Mouse (Mus musculus) hindbrain, embryonic 14.5 days (tissue): ENCODE results near the gene Ppard. TPM values are rescaled to one million over a fixed set of nuclear protein-coding genes. Genes with fewer than 3 reads are reported as not detected.

Experiments used
- ATAC-seq: fragments of 200-750 bp; cut with Nextera tagmentation; 2 replicates; pipeline ENCODE4 v1.8.0; 2017; ENCODE audit warnings: moderate number of reproducible peaks, mild to moderate bottlenecking, moderate TSS enrichment, moderate library complexity; ENCODE audit not compliant: low FRiP score
- DNase-seq: peaks from one replicate; pipeline ENCODE4 v3.0.0-alpha.2; 2015; ENCODE audit warnings: low spot score
- H3K27ac ChIP-seq: fragments of 300-500 bp; sonication (generic); 2 replicates; pipeline ENCODE4 v1.5.1; 2014; ENCODE audit warnings: mild to moderate bottlenecking, moderate library complexity
- H3K27me3 ChIP-seq: fragments of 300-500 bp; sonication (generic); 2 replicates; pipeline ENCODE4 v1.6.1; 2014; ENCODE audit warnings: mild to moderate bottlenecking, low read length, mixed read lengths; ENCODE audit not compliant: control insufficient read depth, insufficient read depth
- H3K36me3 ChIP-seq: fragments of 300-500 bp; sonication (generic); replicated peaks from 2 replicates; pipeline ENCODE4 v1.6.1; 2014; ENCODE audit not compliant: control insufficient read depth, insufficient read depth
- H3K4me1 ChIP-seq: fragments of 300-500 bp; sonication (generic); replicated peaks from 2 replicates; pipeline ENCODE4 v1.6.1; 2014; ENCODE audit warnings: antibody characterized with exemption, low read length, mixed read lengths; ENCODE audit not compliant: control insufficient read depth, insufficient read depth
- H3K4me2 ChIP-seq: fragments of 300-500 bp; sonication (generic); replicated peaks from 2 replicates; pipeline ENCODE4 v1.6.1; 2014; ENCODE audit warnings: mild to moderate bottlenecking, moderate library complexity
- H3K4me3 ChIP-seq: fragments of 300-500 bp; sonication (generic); replicated peaks from 2 replicates; pipeline ENCODE4 v1.5.1; 2014; ENCODE audit warnings: mild to moderate bottlenecking, low read length
- H3K9ac ChIP-seq: fragments of 300-500 bp; sonication (generic); 2 replicates; pipeline ENCODE4 v1.6.1; 2014
- H3K9me3 ChIP-seq: fragments of 300-500 bp; sonication (generic); 2 replicates; pipeline ENCODE4 v1.6.1; 2016; ENCODE audit warnings: low read length; ENCODE audit not compliant: control insufficient read depth
- WGBS: fragments of 180-500 bp; shearing (Covaris S2); extraction: QIAGEN DNeasy Blood & Tissue Kit; methylation state at CpG from one replicate; pipeline ENCODE4 v1.1.7; 2014; 5-methylcytosine and 5-hydroxymethylcytosine counted together
- polyA plus RNA-seq: library from polyadenylated mRNA; unstranded; fragments of >200 nt; fragmentation: Nextera tagmentation; extraction: Ambion mirVana; gene quantifications from 2 replicates; pipeline ENCODE4 v1.2.1, GENCODE M21; 2014

The Ppard gene
- polyA plus RNA-seq, 1 experiment from 2014 or later: 1.6 TPM

- Histone ChIP-seq H3K4me3 (no peak overlapping the region), H3K27me3 (no peaks in the 10 kb centered on the region), H3K9me3 (no peaks in the 10 kb centered on the region), H3K36me3 (no peaks in the 10 kb centered on the region), H3K9ac (no peak overlapping the region), H3K27ac (no peak overlapping the region), H3K4me2 (no peak overlapping the region), H3K4me1 (peaks cover 8% of the 10 kb centered on the region; the same call in 1 of the 2 replicates)
- no peak for DNase-seq
- whole genome bisulfite sequencing: 92% methylated on average over 7 of the region's 7 CpGs
- ATAC-seq: no peak
These were observed 49.5 kb downstream of the Ppard start for GRCm38 (mm10) chr17:28281866-28282441.

GRCm38 (mm10) chr17:28283199-28283598 is 50.7 kb downstream of the Ppard start:
- no peak overlapping the region for H3K27ac ChIP-seq
- no peaks in the 10 kb centered on the region for H3K36me3 ChIP-seq
- H3K4me1 ChIP-seq: peaks cover 8% of the 10 kb centered on the region; the same call in 1 of the 2 replicates
- WGBS: 92% methylated on average over 10 of the region's 10 CpGs
- no peak overlapping the region for H3K4me3 ChIP-seq
- H3K27me3 ChIP-seq: no peaks in the 10 kb centered on the region
- ATAC-seq (no peak), DNase-seq (no peak)
- H3K4me2 ChIP-seq: no peak overlapping the region
- no peaks in the 10 kb centered on the region for H3K9me3 ChIP-seq
- no peak overlapping the region for H3K9ac ChIP-seq

- H3K9ac ChIP-seq: no peak overlapping the region
- DNase-seq (no peak), ATAC-seq (no peak)
- no peak overlapping the region for H3K27ac ChIP-seq
- no peak overlapping the region for H3K4me2 ChIP-seq
- H3K27me3 ChIP-seq: no peaks in the 10 kb centered on the region
- 76% methylated on average over 10 of the region's 10 CpGs for WGBS
- H3K4me1 ChIP-seq: peaks cover 8% of the 10 kb centered on the region; the same call in 1 of the 2 replicates
- no peaks in the 10 kb centered on the region for H3K36me3 ChIP-seq
- no peak overlapping the region for H3K4me3 ChIP-seq
- H3K9me3 ChIP-seq: no peaks in the 10 kb centered on the region
These were observed 53.6 kb downstream of the Ppard start for GRCm38 (mm10) chr17:28286133-28286532.

GRCm38 (mm10) chr17:28286964-28287363 is 54.5 kb downstream of the Ppard start:
- H3K4me2 ChIP-seq: no peak overlapping the region
- DNase-seq (no peak), ATAC-seq (no peak)
- H3K27ac ChIP-seq: no peak overlapping the region
- no peaks in the 10 kb centered on the region for H3K9me3 ChIP-seq
- H3K9ac ChIP-seq: no peak overlapping the region
- no peaks in the 10 kb centered on the region for H3K36me3 ChIP-seq
- 36% methylated on average over 5 of the region's 5 CpGs for WGBS
- H3K4me1 ChIP-seq: peaks cover 8% of the 10 kb centered on the region; the same call in 1 of the 2 replicates
- H3K27me3 ChIP-seq: no peaks in the 10 kb centered on the region
- H3K4me3 ChIP-seq: no peak overlapping the region

- DNase-seq (no peak), ATAC-seq (no peak)
- WGBS: 72% methylated on average over 8 of the region's 8 CpGs
- H3K27ac ChIP-seq: no peak overlapping the region
- no peaks in the 10 kb centered on the region for H3K9me3 ChIP-seq
- no peak overlapping the region for H3K4me2 ChIP-seq
- H3K27me3 ChIP-seq: no peaks in the 10 kb centered on the region
- no peaks in the 10 kb centered on the region for H3K36me3 ChIP-seq
- no peak overlapping the region for H3K9ac ChIP-seq
- peaks cover 8% of the 10 kb centered on the region; the same call in 1 of the 2 replicates for H3K4me1 ChIP-seq
- H3K4me3 ChIP-seq: no peak overlapping the region
These were observed 55.1 kb downstream of the Ppard start for GRCm38 (mm10) chr17:28287578-28287977.

- Histone ChIP-seq H3K4me1 (peaks cover 8% of the 10 kb centered on the region; the same call in 1 of the 2 replicates), H3K27ac (no peak overlapping the region), H3K4me2 (no peak overlapping the region), H3K9me3 (no peaks in the 10 kb centered on the region), H3K9ac (no peak overlapping the region), H3K36me3 (no peaks in the 10 kb centered on the region), H3K4me3 (no peak overlapping the region), H3K27me3 (no peaks in the 10 kb centered on the region)
- ATAC-seq (no peak), DNase-seq (no peak)
- 65% methylated on average over 5 of the region's 5 CpGs for WGBS
These were observed 55.5 kb downstream of the Ppard start for GRCm38 (mm10) chr17:28287980-28288379.

- ATAC-seq (no peak), DNase-seq (no peak)
- 84% methylated on average over 3 of the region's 3 CpGs for WGBS
- Histone ChIP-seq H3K36me3 (no peaks in the 10 kb centered on the region), H3K27me3 (no peaks in the 10 kb centered on the region), H3K4me2 (no peak overlapping the region), H3K9me3 (no peaks in the 10 kb centered on the region), H3K4me3 (no peak overlapping the region), H3K27ac (no peak overlapping the region), H3K9ac (no peak overlapping the region), H3K4me1 (peaks cover 15% of the 10 kb centered on the region; the same call in 1 of the 2 replicates)
These were observed 57.8 kb downstream of the Ppard start for GRCm38 (mm10) chr17:28290262-28290661.

GRCm38 (mm10) chr17:28290671-28291070 is 58.2 kb downstream of the Ppard start:
- DNase-seq (no peak), ATAC-seq (no peak)
- no peaks in the 10 kb centered on the region for H3K27me3 ChIP-seq
- H3K9ac ChIP-seq: no peak overlapping the region
- 81% methylated on average over 11 of the region's 11 CpGs for WGBS
- peaks cover 15% of the 10 kb centered on the region; the same call in 1 of the 2 replicates for H3K4me1 ChIP-seq
- no peaks in the 10 kb centered on the region for H3K9me3 ChIP-seq
- no peak overlapping the region for H3K4me2 ChIP-seq
- no peaks in the 10 kb centered on the region for H3K36me3 ChIP-seq
- H3K27ac ChIP-seq: no peak overlapping the region
- H3K4me3 ChIP-seq: no peak overlapping the region

GRCm38 (mm10) chr17:28291346-28291745 is 58.8 kb downstream of the Ppard start:
- 87% methylated on average over 7 of the region's 7 CpGs for WGBS
- no peaks in the 10 kb centered on the region for H3K36me3 ChIP-seq
- H3K4me3 ChIP-seq: no peak overlapping the region
- H3K27me3 ChIP-seq: no peaks in the 10 kb centered on the region
- 0 out of 2 replicates have a peak, but pooled peaks cover 9% of the 10 kb centered on the region for H3K4me1 ChIP-seq
- no peak overlapping the region for H3K9ac ChIP-seq
- no peaks in the 10 kb centered on the region for H3K9me3 ChIP-seq
- DNase-seq: no peak
- no peak for ATAC-seq
- no peak overlapping the region for H3K27ac ChIP-seq
- H3K4me2 ChIP-seq: no peak overlapping the region

- no peak overlapping the region for H3K27ac ChIP-seq
- 0 out of 2 replicates have a peak, but pooled peaks cover 9% of the 10 kb centered on the region for H3K4me1 ChIP-seq
- WGBS: 86% methylated on average over 4 of the region's 4 CpGs
- ATAC-seq: no peak
- no peak for DNase-seq
- H3K4me3 ChIP-seq: no peak overlapping the region
- no peaks in the 10 kb centered on the region for H3K9me3 ChIP-seq
- no peaks in the 10 kb centered on the region for H3K27me3 ChIP-seq
- no peak overlapping the region for H3K9ac ChIP-seq
- no peaks in the 10 kb centered on the region for H3K36me3 ChIP-seq
- H3K4me2 ChIP-seq: no peak overlapping the region
These were observed 61.2 kb downstream of the Ppard start for GRCm38 (mm10) chr17:28293716-28294115.
